Mouse (Mus musculus): ENCODE data around the gene Zc2hc1b. TPM values are rescaled to one million over a fixed set of nuclear protein-coding genes. Genes with fewer than 3 reads are reported as not detected.

The Zc2hc1b gene
- polyA plus RNA-seq (2017; shearing (Covaris generic)), result not detected

DNA sequence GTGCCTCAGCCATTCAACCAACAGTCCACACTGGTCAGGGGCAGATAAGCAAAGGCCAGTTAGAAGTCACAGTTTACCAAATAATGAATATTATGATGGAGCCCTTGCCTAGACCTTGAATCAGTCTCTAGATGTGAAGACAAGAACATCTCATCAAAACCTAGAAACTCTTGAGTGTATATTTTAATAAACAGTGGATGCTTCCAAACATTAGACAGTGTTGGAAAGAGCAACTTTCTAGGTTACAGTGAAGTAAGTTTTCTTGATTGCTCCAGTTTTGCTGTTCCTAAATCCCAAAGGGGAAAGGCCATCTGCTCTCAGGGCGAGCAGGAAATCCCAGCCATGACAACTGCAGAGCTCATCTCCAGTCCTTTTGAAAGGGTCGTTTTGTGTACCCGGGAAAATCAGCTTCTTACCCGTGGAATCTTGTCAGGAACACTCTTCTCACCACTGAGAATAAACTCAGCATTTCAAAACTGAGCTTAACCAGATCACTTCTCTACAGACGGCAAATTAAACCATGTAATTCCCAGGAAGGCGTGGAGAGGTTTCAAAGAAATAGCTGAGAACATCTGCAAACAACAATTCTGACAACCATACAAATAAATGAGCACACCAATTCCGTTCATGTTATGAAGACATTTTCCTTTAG is at the start of gene Zc2hc1b:
Gene Zc2hc1b (minus strand): TSS at position 51 of the 652 bp plus-strand sequence.

DNA sequence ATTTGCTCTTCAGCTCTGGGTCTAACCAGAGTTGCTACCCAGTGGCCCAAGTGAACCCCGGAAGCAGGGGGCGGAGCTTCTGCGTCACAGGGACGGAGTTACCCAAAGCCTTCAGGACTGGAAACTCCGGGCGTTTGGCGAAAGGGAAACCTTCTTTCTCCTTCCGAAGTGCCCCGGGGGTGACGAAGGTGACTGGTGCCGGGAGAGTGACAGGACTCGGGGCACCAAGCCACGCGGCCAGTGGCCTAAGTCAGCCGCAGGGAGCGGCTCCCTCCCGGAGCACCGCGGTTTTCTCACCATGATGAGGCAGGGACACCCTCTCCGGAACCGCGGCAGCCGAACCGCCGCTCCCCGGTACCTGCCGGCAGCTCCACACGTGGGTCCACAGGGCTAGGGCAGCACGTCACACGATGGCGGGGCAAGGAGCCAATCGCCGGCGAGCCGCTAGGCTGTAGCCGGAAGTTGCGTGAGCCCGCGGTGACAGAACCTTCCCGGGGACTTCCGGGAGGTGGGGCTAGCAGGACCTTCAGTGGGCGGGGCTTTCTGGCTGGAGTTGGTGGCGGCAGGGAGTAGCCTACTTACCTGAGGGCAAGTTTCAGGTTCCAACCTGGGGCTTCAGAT is 15.0 kb upstream of the Zc2hc1b start, which contains the start of gene Ltv1:
Gene Ltv1 (minus strand): TSS at position 438 of the 621 bp plus-strand sequence.

Other genes starting within 250 kb of the Zc2hc1b start
- gene Stx11, start 213.7 kb downstream of the Zc2hc1b start, polyA plus RNA-seq (2017; shearing (Covaris generic)), result 39.8 TPM
- 35.1 TPM for gene Sf3b5, start 172.7 kb downstream of the Zc2hc1b start, polyA plus RNA-seq (2017; shearing (Covaris generic))
- 10.0 TPM for gene Plagl1, start 117.5 kb downstream of the Zc2hc1b start, polyA plus RNA-seq (2017; shearing (Covaris generic))
- gene Ltv1, start 15.1 kb upstream of the Zc2hc1b start, polyA plus RNA-seq (2017; shearing (Covaris generic)), result 52.7 TPM